Mouse (Mus musculus) layer of hippocampus, adult 9-11 months (tissue): Measurements from ENCODE around the gene Plekha6.

Experiments used
- DNase-seq: peaks from one replicate; pipeline ENCODE4 v3.0.0; 2022

The Plekha6 gene

GRCm38 (mm10) chr1:133245690-133246619 lies 81.9 kb downstream of the Plekha6 start:
- DNase-seq = peak; percentile 16

- DNase-seq = no peak
These were observed 83.2 kb downstream of the Plekha6 start for GRCm38 (mm10) chr1:133247189-133247588.

DNA sequence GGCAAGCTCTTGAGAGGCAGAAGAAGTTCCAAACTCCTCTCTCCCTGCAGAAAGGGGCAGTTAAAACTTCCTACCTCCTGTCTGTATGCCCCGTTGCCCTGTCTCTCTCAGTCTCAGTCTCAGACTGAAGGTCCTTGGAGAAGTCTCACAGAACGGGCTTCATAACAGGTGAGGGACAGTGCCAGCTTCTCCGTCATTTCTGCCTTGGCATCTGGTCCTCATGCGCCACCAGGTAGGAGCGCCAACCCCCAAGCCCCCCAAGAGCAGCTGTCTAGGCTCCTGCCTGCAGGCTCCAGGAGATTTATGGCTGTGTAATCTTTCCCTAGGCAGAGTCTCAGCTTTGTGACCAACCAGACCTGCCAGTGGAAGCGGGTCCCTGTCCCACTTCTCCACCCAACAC lies 86.8 kb downstream of the Plekha6 start:
- no peak for DNase-seq

DNA sequence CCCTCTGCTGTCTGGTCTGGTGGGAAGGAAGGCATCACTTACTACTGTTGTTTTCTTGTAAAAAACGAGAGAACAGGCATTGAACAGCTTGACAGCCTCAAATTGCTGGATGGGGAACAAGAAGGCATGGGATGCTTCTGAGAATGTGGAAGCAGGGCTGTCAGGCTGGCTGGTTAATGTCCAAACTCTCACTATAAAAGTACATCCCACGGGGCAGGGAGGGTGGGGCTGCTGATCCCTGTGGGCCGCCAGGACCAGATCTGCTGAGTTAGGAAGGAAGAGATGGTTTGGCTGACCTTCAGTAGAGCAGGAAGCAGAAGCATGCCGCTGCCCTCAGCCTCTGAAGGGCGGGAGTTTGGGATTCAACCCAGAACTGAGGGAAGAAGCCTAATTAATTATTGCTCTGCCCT lies 87.6 kb downstream of the Plekha6 start:
- DNase-seq = peak; percentile 21

- no peak for DNase-seq
These were observed 88.2 kb downstream of the Plekha6 start for GRCm38 (mm10) chr1:133252251-133252650.

- DNase-seq = no peak
These were observed 89.0 kb downstream of the Plekha6 start for GRCm38 (mm10) chr1:133252801-133253531.

GRCm38 (mm10) chr1:133253532-133253866 lies 89.5 kb downstream of the Plekha6 start:
- no peak for DNase-seq

DNA sequence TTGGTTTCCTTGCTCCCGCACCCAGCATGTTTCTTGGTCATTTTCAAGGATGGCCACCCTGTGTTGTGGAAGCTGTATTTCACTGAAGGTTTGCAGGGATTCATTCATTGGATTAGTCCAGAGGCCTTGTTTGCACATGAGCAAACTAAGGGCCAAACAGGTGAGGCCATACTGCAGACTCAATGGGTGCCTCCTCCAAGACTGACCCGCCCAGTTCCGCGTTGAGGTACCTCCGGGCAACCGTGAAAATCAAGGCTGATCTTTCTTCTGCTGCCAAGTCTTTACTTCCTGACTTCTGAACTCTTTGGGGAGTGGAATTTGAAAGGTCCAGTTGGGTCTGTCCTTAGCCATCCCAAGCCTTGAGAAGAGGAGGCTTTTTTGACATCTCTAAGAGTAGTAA lies 90.2 kb downstream of the Plekha6 start:
- DNase-seq = no peak

GRCm38 (mm10) chr1:133254856-133255764 lies 91.1 kb downstream of the Plekha6 start:
- no peak for DNase-seq

DNA sequence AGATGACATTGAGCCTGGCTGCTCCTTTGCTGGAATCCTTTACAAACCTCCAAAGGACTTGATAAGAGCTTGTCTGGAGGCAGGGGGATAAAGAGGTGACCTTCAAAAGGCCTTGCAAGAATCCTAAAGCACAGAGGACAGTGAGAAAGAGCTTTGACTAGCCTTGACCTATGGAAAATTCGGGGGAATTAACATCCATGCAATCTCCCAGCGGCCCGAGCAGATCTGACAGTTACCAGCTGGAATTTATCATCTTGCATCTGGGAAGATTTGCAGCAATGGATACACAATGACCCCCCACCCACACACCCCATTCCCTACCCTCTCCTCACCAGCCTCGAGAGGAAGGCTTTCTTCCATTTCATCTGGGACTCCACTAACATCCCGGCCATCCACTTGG lies 91.8 kb downstream of the Plekha6 start:
- no peak for DNase-seq

DNA sequence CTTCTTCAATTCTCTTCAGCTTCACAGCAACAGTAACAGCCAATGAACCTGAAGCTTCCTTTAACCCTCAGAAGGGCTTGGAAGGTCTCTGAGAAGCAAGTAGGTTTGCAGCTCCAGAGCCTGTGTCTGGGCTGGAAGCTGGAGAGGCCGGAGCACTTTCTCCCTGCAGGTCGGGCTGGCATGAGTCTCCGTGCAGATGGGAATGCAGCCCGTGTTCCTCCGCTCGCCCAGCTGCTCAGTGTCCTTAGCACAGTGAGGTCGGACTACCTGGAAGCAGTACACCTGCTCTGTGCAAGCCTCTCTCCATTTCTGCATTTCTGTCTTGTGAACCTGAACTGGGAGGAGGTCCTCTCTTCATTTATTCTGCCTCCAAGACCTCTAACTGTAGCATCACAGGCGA lies 92.3 kb downstream of the Plekha6 start:
- no peak for DNase-seq

DNA sequence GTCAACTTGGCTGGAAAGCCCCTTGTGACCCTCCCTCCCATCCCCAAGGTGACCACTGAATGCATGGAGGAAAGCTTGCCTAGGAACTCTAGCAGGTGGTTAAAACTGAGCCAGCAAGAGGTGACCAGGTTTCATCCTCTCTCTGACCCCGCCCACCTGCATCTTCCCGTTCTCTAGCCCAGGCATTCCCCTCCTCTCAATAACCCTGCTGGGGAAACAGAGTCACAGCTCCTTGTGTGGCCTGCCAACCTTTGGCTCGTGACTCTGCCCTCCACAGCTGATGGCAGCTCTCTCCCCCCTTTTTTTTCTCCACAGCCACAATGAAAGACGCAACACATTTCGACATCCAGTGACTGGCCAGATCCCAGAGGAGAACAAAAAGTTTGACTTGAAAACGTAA lies 94.7 kb downstream of the Plekha6 start:
- no peak for DNase-seq

- DNase-seq = no peak
These were observed 98.6 kb downstream of the Plekha6 start for GRCm38 (mm10) chr1:133262628-133263027.

GRCm38 (mm10) chr1:133263134-133263533 lies 99.1 kb downstream of the Plekha6 start:
- no peak for DNase-seq

DNA sequence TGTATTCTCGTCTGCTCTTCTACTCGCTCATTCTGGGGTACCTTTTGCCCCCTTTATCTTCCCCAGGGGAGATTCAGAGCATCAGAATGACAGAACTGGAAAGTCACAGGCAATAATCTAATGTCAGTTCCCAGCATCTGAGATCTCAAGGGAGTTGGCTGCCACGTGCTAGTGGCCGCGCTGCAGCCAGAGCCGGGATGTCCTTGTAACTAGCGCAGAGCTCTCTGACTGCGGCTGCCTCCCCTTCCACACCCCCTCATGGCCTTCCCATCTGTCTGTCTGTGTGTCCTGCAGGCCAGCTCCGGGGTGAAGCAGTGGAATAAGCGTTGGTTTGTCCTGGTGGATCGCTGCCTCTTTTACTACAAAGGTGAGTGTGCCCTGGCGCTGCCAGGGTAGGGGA lies 100.4 kb downstream of the Plekha6 start:
- no peak for DNase-seq

DNA sequence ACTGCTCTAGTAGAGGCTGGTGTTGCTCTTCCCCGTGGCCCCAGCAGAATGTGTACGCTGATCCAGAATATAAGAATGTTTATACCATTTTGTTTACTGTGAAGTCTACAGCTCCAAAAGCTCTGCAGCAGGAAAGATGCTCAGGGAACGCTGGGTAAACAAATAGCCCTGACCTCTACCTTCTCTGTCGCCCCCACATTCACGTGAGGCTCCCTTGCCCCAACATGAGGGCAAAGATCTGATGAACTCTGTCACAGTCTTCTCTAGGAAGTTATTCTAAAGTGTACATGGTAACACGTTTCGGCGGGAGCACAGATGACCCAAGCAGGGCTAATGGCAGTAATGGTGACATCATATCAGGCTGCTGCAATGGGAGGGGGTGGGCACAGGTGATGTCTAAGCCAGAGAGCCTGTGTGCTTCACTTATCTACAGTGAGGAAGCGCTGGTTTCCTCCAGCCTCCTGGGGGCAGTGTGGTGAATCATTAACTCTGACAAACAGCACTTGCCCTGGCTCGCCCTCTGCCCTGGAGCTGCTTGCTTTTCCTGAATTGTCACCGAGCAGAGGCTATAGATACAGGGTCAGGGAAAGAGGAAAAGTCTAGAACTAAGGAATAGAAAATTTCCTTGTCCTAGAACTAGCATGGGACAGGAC lies 101.2 kb downstream of the Plekha6 start:
- no peak for DNase-seq

DNA sequence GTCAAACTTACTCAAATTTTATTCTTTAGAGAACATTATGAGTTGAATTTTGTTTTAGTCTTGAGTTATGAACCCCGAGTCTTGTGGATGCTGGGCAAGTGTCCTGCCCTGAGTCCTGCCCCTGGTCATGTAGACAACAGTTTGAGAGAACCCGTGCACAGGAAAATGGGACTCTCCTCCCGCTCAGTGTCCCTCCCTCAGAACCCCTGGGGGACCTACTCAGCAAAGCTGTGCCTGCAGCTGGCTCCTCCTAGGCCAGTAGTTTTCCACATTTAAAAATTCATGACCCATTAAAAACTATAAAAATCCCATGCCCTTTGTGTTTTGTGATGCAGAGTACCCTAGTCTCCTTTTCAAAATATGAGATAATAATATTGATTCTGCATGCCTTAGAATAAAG lies 103.1 kb downstream of the Plekha6 start:
- no peak for DNase-seq

- DNase-seq = peak; percentile 70
These were observed 103.9 kb downstream of the Plekha6 start for GRCm38 (mm10) chr1:133267813-133268492.

GRCm38 (mm10) chr1:133268503-133268902 lies 104.5 kb downstream of the Plekha6 start:
- DNase-seq = no peak

DNA sequence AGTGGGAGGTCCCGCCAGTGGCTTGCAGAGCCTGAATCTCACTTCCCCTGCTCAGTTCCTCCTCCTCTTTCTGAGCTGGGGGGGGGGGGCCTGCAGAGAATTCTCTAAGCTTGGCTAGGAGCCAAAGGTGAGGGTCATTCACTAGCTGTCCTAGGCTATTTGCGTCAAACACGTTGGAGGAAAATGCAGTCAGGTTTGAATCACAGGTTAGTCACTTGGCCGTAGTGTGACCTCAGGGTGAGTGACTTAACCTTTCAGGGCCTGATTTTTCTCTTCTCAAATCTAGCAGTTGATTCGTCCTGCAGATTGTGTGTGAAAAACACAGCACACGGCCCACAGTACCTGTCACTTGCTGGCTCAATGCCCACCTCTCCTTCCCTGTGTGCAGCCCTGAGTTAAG lies 106.3 kb downstream of the Plekha6 start:
- no peak for DNase-seq

GRCm38 (mm10) chr1:133274163-133274562 lies 110.2 kb downstream of the Plekha6 start:
- DNase-seq = no peak

- no peak for DNase-seq
These were observed 113.0 kb downstream of the Plekha6 start for GRCm38 (mm10) chr1:133276983-133277382.
